Mouse (Mus musculus) myocyte (in vitro differentiated cells): Measurements from ENCODE around the gene Vhl. TPM values are rescaled to one million over a fixed set of nuclear protein-coding genes. Genes with fewer than 3 reads are reported as not detected.
"Not testable (repeated sequence)": the region's sequence is repeated elsewhere in the genome, so short reads cannot be mapped to it uniquely, and the experiment has no call there.

Source experiments
- H3K27me3 ChIP-seq: one replicate; pipeline ENCODE4 v1.6.1; 2011; ENCODE audit not compliant: control insufficient read depth, insufficient read depth, insufficient read length
- H3K36me3 ChIP-seq: one replicate; pipeline ENCODE4 v1.6.1; 2011; ENCODE audit not compliant: control insufficient read depth, insufficient read depth
- H3K4me2 ChIP-seq: one replicate; pipeline ENCODE4 v1.6.1; 2011; ENCODE audit warnings: low read depth, control low read depth
- H3K4me3 ChIP-seq: one replicate; pipeline ENCODE4 v1.5.1; 2011; ENCODE audit warnings: mild to moderate bottlenecking, control low read depth, moderate library complexity
- H3K79me2 ChIP-seq: one replicate; pipeline ENCODE4 v1.6.1; 2011; ENCODE audit not compliant: control insufficient read depth, insufficient read depth
- H3ac ChIP-seq: one replicate; pipeline ENCODE4 v1.6.1; 2011; ENCODE audit not compliant: control insufficient read depth, insufficient read length
- CEBPB ChIP-seq: IDR thresholded peaks from 2 replicates; pipeline ENCODE4 v1.6.1; 2011; ENCODE audit warnings: mild to moderate bottlenecking, moderate library complexity; ENCODE audit not compliant: poor library complexity, insufficient read depth, severe bottlenecking
- E2F4 ChIP-seq: IDR thresholded peaks from one replicate; pipeline ENCODE4 v1.6.1; 2011; ENCODE audit warnings: mild to moderate bottlenecking, control low read depth, moderate library complexity; ENCODE audit not compliant: insufficient read depth
- MAX ChIP-seq: IDR thresholded peaks from one replicate; pipeline ENCODE4 v1.6.1; 2011; ENCODE audit warnings: low read depth, mild to moderate bottlenecking, control low read depth
- MYOD1 ChIP-seq, 3 experiments: IDR thresholded peaks; one replicate each; pipeline ENCODE4 v1.6.1; 2011; ENCODE audit warnings: control low read depth in 2 of 3, low read depth in 2 of 3, mild to moderate bottlenecking in 2 of 3, moderate library complexity in 1 of 3; ENCODE audit not compliant: insufficient read length in 2 of 3, control insufficient read depth in 1 of 3
- MYOG ChIP-seq, 3 experiments: IDR thresholded peaks; one replicate each; pipeline ENCODE4 v1.6.1; 2011; ENCODE audit warnings: control low read depth in 2 of 3, low read depth in 2 of 3, mild to moderate bottlenecking in 2 of 3; ENCODE audit not compliant: insufficient read length in 2 of 3, control insufficient read depth in 1 of 3, insufficient read depth in 1 of 3
- POLR2A ChIP-seq: IDR thresholded peaks from one replicate; pipeline ENCODE4 v1.6.1; 2011; ENCODE audit warnings: low read depth, mild to moderate bottlenecking, control low read depth, moderate library complexity; ENCODE audit not compliant: insufficient read length
- POLR2AphosphoS2 ChIP-seq: IDR thresholded peaks from one replicate; pipeline ENCODE4 v1.6.1; 2011; ENCODE audit warnings: low read depth, control low read depth; ENCODE audit not compliant: insufficient read length
- REST ChIP-seq: IDR thresholded peaks from one replicate; pipeline ENCODE4 v1.6.1; 2011; ENCODE audit warnings: mild to moderate bottlenecking, control low read depth, moderate library complexity; ENCODE audit not compliant: insufficient read depth, insufficient read length
- SRF ChIP-seq: IDR thresholded peaks from one replicate; pipeline ENCODE4 v1.6.1; 2011; ENCODE audit warnings: low read depth; ENCODE audit not compliant: control insufficient read depth, insufficient read length
- TCF12 ChIP-seq: IDR thresholded peaks from one replicate; pipeline ENCODE4 v1.6.1; 2011; ENCODE audit warnings: mild to moderate bottlenecking, control low read depth; ENCODE audit not compliant: poor library complexity, insufficient read depth, severe bottlenecking
- TCF3 ChIP-seq: IDR thresholded peaks from one replicate; pipeline ENCODE4 v1.6.1; 2011; ENCODE audit warnings: low read depth, control low read depth; ENCODE audit not compliant: insufficient read length
- USF1 ChIP-seq: IDR thresholded peaks from one replicate; pipeline ENCODE4 v1.6.1; 2011; ENCODE audit warnings: low read depth, mild to moderate bottlenecking, control low read depth, moderate library complexity
- polyA plus RNA-seq: library from polyadenylated mRNA; unstranded; fragments of >200 nt; fragmentation: generic; extraction: Trizol; gene quantifications from one replicate; pipeline ENCODE4 v1.2.1, GENCODE M21; 2012; ENCODE audit warnings: missing spikeins

Gene Vhl
- polyA plus RNA-seq, 1 experiment = 20.6 TPM

DNA sequence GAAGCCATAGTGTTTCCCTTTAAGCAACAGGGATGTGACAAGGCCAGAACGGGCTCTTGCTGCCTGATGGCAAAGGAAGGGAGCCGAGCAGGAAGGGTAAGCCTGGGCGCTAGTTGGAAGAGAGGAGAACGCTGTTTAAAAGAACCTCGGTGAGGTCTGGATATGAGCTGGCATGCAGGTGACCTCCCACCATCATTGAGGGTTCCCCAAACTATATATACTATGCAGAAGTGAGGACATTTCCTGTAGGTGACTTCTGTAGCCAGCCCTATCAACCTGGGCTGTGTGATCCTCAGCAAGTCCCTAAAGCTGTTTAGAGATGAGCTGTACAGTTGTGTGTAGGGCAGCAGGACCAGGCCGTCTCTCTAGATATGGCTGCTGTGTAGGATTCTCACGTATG is 40.5 kb downstream of the Vhl start:
- Histone ChIP-seq H3K4me3 (no peak overlapping the region), H3K27me3 (no peaks in the 10 kb centered on the region), H3K36me3 (no peaks in the 10 kb centered on the region), H3ac (no peak overlapping the region), H3K79me2 (no peaks in the 10 kb centered on the region), H3K4me2 (no peak overlapping the region)
- no peak for TF ChIP-seq POLR2A
- TF ChIP-seq POLR2AphosphoS2 = no peak
- TF ChIP-seq MYOD1 (IDR thresholded peaks at IDR 0.05; ENCODE audit: control insufficient read depth in 1 of 3, insufficient read length in 2 of 3, low read depth in 2 of 3) = no peak
- TF ChIP-seq MAX = no peak
- no peak for TF ChIP-seq E2F4
- TF ChIP-seq USF1 = no peak
- no peak for TF ChIP-seq CEBPB
- TF ChIP-seq MYOG (IDR thresholded peaks at IDR 0.05; ENCODE audit: control insufficient read depth in 1 of 3, insufficient read depth in 1 of 3, insufficient read length in 2 of 3, low read depth in 2 of 3) = no peak
- no peak for TF ChIP-seq SRF
- TF ChIP-seq TCF12 = no peak

DNA sequence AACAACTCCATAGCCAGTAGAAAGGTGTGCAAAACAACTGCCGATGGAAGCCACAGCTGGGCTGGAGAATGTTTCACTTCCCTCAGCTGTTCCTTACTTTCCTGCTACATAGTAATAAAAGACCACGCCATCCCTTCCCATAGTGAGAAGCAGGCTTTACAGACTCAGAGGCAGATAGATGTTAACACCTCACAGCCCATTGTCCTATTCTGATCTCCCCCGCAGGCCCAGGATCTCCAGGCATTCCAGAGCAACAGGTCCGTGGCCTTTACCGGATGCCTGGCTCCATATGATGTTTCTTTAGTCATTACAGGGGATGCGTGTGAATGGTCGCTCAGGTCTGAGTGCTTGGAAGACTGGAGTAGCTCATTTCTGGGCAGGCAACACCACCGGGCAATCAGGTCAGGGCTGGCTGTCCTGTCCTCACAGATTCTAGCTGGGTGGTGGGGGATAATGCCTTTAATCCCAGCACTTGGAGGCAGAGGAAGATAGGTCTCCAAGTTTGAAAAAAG is 43.9 kb downstream of the Vhl start:
- Histone ChIP-seq H3K79me2 (no peaks in the 10 kb centered on the region), H3K4me2 (no peak overlapping the region), H3K27me3 (no peaks in the 10 kb centered on the region), H3K36me3 (no peaks in the 10 kb centered on the region), H3ac (no peak overlapping the region), H3K4me3 (no peak overlapping the region)
- TF ChIP-seq TCF12 (no peak), E2F4 (no peak), MYOG (IDR thresholded peaks at IDR 0.05; ENCODE audit: control insufficient read depth in 1 of 3, insufficient read depth in 1 of 3, insufficient read length in 2 of 3, low read depth in 2 of 3) (no peak), MYOD1 (IDR thresholded peaks at IDR 0.05; ENCODE audit: control insufficient read depth in 1 of 3, insufficient read length in 2 of 3, low read depth in 2 of 3) (no peak), POLR2AphosphoS2 (no peak)

DNA sequence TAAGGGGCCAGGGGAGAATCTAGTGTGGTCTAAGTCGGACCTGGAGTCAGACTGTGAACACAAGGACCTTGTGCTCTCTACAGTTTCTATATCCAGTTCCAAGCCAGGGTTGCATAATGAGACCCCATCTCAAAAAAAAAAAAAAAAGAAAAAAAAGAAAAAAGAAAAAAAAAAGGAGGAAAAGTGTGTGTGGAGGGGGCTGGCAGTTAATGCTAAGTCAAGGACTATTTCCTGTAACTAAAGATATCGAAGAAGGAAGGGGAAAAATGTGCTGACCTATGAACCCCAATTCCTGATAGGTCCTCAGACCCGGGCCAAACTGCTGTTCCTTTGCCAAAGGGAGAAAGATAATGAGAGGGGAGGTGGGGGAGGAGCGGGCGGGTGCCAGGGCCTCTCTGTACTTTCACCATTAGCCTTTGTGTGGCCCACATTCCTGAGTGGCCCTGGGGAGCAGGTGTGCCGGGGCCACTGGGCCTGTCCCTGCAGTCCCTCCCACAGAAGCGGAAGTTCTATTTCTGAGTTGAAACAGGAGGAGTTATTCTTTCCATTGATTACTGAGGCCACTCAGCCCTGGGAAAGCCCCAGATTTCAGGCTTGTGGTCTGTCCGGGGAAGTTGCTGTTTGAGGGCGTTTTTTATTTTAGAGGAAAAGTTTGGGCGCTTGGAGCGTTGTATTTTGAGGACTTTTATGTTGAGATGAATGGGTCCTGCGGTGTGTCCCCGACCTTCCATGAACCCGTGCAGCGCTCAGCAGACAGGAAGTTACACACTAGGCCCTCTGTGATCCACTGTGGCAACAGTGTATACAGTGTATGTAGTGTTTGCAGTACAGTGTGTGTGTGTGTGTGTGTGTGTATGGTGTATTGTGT is 44.8 kb downstream of the Vhl start:
- Histone ChIP-seq H3K27me3 (no peaks in the 10 kb centered on the region), H3ac (no peak overlapping the region), H3K4me2 (peak overlapping the region; percentile 34), H3K36me3 (no peaks in the 10 kb centered on the region), H3K79me2 (no peaks in the 10 kb centered on the region), H3K4me3 (no peak overlapping the region)
- TF ChIP-seq MYOG (IDR thresholded peaks at IDR 0.05; ENCODE audit: control insufficient read depth in 1 of 3, insufficient read depth in 1 of 3, insufficient read length in 2 of 3, low read depth in 2 of 3) = peak in 2 of 3 experiments; percentile 75 to 87
- no peak for TF ChIP-seq MAX
- TF ChIP-seq CEBPB = no peak
- TF ChIP-seq TCF12 = peak; percentile 59
- peak in 2 of 3 experiments; percentile 47 to 89 for TF ChIP-seq MYOD1 (IDR thresholded peaks at IDR 0.05; ENCODE audit: control insufficient read depth in 1 of 3, insufficient read length in 2 of 3, low read depth in 2 of 3)
- no peak for TF ChIP-seq TCF3
- no peak for TF ChIP-seq POLR2A
- TF ChIP-seq E2F4 = no peak

DNA sequence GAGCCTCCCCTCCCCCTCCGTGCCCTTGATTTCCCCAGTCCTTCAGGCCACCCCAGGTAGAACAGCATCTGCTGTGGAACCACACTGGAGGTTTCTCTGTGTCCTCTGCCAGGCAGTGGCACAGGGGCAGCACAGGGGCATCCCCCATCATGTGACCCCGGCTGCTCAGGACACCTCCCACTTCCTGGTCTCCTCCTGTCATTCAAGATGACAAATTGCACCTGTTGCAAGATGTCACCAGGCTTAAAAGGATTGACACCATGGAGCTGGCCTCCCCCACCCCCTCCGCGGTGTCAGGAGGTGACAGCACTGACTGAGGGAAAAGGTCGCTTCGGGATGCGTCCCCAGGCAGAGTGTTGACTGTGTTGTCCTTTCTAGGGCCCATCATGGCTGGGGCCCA is 46.1 kb downstream of the Vhl start:
- Histone ChIP-seq H3K36me3 (no peaks in the 10 kb centered on the region), H3ac (no peak overlapping the region), H3K4me2 (no peak overlapping the region), H3K79me2 (no peaks in the 10 kb centered on the region), H3K4me3 (no peak overlapping the region), H3K27me3 (no peaks in the 10 kb centered on the region)
- TF ChIP-seq SRF = no peak
- no peak for TF ChIP-seq TCF3
- TF ChIP-seq POLR2AphosphoS2 = no peak
- TF ChIP-seq REST = no peak
- no peak for TF ChIP-seq MAX
- TF ChIP-seq MYOG (IDR thresholded peaks at IDR 0.05; ENCODE audit: control insufficient read depth in 1 of 3, insufficient read depth in 1 of 3, insufficient read length in 2 of 3, low read depth in 2 of 3) = no peak
- no peak for TF ChIP-seq CEBPB
- TF ChIP-seq MYOD1 (IDR thresholded peaks at IDR 0.05; ENCODE audit: control insufficient read depth in 1 of 3, insufficient read length in 2 of 3, low read depth in 2 of 3) = peak; percentile 13 to 90 (median 61)
- no peak for TF ChIP-seq TCF12
- peak; percentile 33 for TF ChIP-seq USF1
- no peak for TF ChIP-seq POLR2A
- no peak for TF ChIP-seq E2F4

DNA sequence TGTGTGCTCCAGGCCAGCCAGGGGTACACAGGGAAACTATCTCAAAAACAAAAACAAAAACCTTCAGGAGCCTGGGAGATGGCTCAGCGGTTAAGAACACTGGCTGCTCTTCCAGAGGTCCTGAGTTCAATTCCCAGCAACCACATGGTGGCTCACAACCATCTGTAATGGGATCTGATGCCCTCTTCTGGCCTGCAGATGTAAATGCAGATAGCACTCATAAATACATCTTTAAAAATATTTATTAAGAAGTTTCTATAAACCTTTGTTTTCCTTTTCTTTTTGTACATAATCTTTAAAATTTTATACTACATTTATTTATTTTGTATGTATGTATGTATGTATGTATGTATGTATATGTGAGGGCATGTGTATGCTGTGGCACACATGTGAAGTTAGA is 48.3 kb downstream of the Vhl start:
- H3K4me2 ChIP-seq, H3K79me2 ChIP-seq, H3K4me3 ChIP-seq, H3K27me3 ChIP-seq, H3ac ChIP-seq, H3K36me3 ChIP-seq: not testable (repeated sequence)
